Mouse (Mus musculus) spleen, adult 2 months (tissue): ENCODE measurements around the gene Trim25.

Experiments used
- CTCF ChIP-seq: fragments of 200-500 bp; IDR thresholded peaks from 2 replicates; pipeline ENCODE4 v1.5.1; 2011; ENCODE audit warnings: mild to moderate bottlenecking, inconsistent platforms; ENCODE audit not compliant: insufficient read depth, insufficient read length, insufficient replicate concordance; ENCODE audit errors: extremely low read depth
- POLR2A ChIP-seq: fragments of 200-500 bp; IDR thresholded peaks from 2 replicates; pipeline ENCODE4 v1.6.1; 2011; ENCODE audit warnings: low read depth, low read length, inconsistent platforms

DNA sequence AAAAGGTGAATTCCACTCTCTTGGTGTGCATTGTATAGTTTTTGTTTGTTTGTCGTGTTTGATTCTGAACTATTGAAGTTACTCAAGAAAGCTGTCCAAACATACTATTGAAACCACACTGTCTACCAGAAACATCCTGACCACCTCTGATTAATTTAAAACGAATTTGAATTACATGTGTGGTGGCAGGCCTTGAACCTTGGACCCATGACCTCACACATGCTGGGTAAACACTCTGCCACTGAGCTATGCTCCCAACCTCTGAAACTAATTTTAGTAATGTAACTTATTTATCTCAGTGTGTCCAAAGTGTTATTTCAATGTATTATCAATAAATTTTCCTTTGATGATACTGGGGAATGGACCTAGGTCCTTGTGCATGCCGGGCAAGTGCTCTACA is 8.4 kb downstream of the Trim25 start:
- no peak for TF ChIP-seq CTCF
- no peak for TF ChIP-seq POLR2A
